Mouse (Mus musculus): ENCODE measurements around the gene Batf3.

Gene Batf3

DNA sequence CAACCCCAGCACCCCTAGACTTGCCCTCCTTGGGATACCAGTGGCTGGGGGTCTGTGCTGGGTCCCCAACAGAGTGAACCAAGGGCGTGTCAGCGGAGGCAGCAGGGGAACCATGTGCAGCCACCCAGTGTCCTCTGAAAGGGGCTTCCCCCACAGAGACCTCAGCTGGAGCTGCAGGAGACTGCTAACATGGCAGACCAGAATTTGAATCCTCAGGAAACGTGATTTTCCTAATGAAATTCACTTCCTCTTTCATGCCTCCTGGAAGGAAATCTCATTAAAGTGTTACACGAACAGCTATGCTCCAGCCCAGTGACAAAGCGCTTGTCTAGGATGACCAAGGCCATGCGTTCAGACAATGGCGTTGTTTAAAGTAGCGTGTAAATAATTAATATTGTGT, 10.7 kb upstream of the Batf3 start:
- no peak for DNase-seq

DNA sequence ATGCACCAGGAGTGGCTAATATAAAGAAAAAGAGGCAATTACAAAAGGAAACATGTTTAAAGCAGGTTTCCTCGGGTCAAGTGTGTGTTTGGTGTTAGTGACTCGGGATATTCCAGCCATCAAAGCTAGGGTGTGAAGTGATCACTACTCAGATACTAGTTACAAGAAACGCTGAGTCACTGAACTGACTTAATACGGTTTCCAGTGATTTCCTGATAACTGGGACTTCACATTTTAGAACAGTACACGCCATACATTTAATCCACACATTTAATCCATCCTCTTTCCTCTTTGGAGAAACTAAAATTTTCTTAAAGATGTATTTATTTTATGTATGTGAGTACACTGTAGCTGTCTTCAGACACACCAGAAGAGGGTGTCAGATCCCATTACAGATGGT, 9.7 kb upstream of the Batf3 start:
- no peak for DNase-seq

DNA sequence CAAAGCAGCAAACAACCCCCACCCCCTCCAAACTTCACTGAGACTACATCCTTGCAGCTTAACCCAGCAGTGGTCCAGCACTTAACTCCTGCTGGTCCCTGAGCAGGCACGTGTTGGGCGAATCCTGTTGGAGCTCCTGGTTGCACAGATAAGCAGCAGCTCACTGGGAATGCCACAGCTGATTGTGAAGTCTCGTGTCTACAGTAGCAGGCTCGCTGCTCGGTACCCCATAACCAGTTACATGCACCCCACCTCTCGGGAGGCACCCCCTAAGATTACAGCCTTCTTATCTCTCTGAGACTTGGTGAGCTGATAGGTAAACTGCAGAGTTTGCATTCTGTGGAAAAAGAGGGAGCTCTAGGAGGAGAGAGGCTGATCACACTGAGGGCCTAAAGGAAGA, 8.3 kb upstream of the Batf3 start:
- no peak for DNase-seq

DNA sequence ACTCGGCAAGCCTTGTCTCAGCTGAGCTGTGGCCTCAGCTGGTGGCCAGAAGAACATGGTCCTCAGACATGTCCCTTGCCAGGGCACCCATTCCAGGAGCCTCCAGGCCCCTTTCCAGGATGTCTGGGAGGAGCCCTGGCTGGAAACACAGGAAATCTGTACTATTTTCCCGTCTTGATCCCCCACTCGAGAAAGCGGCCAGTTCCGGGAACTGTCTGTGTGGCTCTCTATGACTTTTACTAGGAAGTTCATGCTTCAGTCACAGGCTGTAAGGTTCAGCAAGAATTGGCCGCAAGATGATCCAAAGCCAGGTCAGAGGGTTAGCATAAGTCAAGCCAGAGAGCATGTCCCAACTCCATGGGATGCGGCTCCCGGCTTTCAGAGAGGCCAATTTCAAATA, 5.6 kb upstream of the Batf3 start:
- no peak for DNase-seq

DNA sequence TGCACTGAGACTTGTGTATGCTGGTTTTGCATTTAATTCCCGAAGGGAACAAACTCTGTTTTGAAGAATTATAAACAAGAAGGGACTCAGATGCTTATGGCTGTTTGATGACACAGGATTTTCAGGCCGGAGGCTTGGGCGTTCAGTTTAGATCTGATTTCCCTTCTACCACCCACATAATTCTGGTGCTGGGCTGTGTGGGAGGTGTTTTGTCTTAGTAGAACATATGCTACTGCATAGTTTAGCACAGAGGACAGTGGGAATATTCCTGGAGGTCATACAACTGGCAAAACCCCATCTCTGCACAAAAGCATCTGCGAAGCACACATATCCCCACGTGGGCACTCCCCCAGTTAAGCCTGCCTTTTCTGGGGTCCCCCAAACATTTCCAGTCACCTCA, 4.1 kb upstream of the Batf3 start:
- peak; percentile 64 for DNase-seq

DNA sequence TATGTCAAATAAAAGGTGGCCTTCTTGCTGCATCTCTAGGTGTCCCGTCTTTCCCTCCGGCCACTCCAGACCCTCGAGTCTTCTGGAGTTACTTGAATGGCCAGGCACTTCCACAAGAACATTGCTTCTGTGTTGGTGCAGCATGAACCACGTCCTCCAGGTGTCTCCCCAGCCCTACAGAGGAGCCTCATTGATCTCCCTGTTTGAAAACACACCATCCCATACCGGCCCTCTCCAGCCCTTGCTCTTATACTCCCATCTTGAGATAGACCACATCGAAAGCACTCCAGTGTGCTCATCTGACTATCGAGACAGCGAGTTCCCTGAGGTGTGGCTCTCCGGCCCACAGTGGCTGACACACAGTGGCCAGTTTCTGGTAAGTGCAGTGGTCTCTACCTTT, 2.6 kb upstream of the Batf3 start:
- no peak for DNase-seq

DNA sequence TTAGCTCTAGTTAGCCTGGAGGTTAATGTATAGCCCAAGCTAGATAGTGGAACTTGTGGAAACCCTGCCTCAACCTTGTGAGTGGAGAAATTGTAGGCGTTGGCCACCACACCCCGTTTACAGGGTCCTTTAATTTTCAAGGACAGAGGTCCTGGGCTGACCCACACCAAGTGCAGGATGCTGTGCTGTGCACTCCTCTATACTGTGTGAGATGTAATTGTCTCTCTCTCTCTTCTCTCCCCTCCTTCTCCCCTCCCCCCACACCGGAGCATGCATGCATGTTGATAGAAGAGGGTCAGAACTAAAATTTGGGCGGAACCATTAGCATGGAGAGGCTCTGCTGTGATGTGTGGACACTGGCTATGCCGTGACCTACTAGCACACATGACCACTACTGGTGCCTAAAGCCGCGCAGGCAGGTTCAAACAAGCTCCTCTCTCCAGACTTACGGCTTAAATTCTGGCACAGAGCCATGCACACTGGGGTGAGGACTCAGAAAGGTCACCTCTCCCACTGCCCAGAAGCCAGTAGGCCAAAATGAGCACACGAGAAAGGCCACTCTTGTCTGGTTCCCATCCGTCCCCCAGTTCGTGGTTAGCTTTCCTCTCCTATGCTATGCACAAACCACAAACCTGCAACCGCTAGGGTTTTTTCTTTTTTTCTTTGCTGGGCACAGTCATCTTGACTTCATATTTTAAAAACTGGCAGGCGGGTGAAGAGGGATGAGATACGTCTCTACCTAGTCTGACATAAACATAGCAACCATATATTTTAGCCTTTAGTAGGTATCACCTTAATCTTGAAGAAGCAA, 571 bp upstream of the Batf3 start:
- DNase-seq, result no peak

DNA sequence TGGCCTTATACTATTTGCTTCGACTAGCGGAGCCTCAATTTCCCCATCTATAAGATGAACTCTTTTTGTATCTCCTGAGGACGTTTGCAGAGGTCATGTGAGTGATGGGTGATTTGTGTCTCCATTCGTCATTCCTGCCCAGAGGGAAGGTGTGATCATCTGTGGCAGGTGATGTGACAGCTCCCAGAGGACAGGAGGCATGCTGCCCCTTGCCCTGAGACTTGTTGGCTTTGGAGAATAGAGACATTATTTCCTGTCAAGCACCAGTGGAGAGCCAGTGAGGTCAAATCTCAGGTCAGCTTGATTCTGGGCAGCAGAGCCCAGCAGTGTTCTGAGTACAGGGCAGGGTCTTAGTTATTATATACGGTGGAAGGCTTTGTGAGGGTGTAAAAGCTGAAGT, 1.5 kb downstream of the Batf3 start:
- no peak for DNase-seq

DNA sequence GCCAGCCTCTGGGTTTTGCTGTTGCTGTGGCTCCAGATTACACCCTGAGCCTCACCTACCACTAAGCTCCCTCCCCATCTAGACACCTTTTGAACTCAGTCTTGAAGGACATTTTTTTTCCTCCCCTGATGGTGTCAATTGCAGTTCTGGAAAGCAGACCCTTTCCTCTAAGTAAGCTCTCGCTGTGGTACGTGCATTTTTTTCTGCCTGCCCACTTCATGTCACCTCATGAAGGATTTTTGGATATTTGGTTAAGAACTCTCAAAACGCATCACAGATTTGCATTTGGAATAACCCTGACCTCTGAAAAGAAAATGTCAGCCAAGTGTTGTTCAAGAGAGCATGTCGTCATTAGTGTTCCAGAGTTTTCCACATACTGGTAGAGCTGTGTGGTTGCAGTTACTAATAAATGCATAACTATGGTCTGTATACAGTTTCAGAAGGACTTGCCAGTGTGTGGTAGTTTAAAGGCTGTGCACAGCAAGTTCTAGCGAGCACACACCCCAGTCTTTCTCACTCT, 2.2 kb downstream of the Batf3 start:
- DNase-seq, result no peak

DNA sequence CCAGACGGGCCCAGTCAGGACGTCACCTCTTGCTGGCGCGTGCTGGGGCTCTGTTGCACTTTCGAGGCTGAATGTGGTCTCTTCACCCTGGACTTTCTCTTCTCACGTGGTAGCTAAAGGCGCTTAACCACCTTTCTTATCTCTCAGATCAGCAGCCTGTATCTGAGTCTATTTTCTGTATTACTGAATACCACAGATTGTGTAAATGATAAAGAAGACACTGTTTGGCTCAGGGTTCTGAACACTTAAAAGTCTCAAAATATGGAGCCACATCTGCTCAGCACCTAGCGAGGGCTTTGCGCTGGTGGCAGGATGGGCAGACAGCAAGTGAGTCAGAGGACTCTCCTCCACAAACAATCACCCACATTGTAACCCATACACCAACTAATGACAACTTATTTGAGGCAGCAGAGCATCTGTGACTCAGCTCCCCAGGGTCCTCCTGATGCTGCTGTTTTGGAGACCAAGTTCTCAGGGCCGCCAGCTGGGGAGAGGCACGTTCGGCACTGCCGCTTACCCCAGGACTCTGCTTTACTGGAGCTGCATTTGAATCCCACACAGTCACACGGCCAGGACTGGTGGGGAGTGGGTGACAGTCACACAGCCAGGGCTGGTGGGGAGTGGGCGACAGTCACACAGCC, 5.2 kb downstream of the Batf3 start:
- DNase-seq, result no peak

DNA sequence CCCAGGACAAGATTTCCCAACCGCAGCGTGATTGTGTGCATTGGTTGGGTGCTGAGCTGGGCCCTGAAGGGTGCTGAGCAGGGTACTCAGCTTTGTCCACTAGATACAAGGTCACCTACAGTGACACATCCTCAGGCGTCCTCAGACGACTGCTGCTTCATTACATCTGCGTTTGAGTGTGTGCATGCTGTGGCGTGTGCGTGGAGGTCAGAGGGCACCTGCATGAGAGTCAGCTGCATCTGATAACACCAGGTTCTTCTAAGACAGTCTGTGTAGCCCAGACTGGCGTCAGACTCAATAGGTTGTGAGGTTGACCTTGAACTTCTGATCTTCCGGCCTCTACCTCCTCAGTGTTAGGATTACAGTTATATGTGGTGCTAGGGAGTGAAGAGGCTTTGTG, 7.6 kb downstream of the Batf3 start:
- no peak for DNase-seq

DNA sequence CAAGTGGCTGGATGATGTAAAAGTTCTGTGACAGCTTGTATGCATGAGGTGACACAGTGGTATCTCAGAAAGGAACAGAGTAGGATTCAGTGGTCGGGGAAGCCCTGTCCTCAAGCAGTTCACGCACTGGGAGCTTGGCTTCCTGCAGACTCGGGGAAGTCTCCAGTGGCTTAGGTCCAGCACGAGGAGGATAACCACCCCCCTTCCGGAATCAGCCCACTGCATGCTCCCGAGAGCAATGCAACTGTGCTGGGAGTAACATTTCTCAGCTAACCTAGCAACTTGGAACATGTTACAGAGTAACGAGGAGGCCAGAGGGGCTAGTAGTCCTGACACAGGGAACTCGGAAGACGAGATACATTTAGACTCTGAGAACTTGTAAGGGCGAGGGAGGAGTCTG, 9.7 kb downstream of the Batf3 start:
- no peak for DNase-seq

DNA sequence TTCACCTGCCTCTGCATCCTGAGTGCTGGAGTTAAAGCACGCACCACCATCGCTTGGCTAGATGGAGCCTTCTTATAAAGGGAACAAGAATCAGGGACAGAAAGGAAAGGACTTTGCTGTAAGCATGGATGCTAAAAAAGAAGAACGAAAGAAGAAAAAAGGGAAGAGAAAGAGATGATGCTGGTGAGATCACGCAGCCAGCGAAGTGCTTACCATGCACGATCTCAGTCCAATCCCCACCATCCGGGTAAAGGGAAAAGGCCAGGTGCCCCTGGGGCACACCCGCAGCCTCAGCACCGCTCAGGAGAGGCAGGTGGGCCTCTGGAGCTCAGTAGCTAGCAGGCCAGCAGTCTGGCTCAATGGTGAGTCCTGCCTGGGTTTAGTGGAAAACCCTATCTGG, 12.3 kb downstream of the Batf3 start:
- no peak for DNase-seq

DNA sequence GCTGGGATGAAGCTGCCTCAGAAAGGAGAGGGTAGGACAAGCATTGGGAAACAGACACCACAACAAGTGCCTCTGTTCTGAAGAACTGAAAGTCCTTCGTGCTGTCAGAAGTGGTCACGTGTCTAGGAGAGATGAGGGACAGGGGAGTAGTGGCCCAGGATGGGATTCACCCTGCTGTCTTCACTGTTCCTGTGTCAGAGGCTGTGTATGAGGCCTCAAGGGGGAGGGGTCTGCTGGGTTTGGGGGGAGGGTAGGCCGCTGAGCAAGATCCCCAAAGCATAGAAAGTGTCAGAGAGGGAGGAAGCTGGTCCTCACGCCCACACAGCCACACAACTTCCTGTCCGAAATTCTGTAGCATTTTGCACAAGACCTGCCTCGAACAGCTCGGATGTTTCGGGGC, 13.5 kb downstream of the Batf3 start:
- peak; percentile 77 for DNase-seq

DNA sequence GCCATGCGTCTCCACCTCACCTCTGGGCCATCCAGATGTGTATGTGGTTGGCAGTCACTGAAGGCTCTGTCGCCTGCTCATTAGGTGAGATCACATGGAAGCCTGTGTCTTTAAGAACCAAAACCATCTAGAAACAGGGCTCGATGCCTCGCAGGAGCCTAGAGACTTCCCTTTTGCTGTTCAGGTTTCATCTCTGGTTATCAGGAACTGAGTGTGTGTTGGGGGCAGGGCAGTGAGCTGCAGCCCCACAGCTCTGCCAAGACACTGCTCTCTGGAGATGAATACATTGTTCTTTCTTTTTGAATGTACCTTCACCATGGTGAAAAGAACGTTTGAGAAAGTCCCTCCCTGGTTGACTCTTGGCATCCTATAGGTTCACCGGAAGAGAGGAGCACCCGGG, 17.2 kb downstream of the Batf3 start:
- peak; percentile 43 for DNase-seq

DNA sequence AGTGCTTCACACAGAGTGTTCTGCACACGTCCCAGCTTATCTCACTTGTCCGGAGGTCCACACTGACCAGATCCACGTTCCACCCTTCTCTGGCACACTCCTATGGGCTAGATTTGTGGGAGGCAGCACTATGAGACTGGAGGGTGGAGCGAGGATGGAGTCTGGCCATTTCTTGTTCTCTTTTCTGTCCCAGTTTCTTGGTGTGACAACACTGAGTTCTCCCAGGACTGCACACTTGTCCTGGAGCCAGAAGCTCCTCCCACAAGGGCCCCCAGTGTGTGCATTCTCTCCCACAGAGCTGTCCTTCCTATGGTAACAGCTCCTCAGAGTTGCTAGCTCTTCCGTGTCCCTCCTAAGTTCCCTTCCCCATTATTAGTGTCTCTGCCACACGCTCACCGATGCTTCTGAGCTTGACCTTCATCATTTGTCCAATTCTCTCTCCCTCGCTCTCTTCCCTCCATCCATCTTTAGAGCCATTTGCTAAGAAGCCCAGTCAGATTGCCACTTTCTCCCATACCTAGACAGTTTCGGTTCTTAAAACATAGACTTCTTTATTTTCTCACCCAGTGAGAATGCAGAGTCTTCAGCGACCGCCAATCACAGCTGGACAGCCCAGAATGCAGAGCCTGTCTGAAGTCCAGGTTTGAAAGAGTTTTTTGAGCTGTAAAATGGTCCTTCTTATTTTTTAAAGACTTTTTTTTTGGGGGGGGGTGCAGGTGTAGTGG, 18.0 kb downstream of the Batf3 start:
- DNase-seq, result no peak

DNA sequence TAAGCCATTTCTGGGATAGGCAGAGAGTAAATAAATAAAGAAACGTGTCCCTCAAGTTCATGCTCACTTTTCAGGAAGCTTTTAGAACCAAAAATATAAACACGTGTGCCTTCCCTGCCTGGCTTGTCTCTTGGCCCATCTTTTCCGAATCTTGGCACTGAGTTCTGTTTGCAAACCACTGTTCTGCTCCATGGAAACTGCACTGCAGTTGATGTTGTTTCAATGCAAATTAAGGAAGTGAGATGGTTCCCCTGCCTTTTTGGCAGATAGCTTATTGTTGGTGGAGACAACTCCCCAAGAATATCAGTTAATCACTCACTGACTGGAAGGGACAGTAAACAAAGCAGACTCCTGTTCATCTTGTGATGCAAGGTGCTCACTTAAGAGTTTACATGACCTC, 25.1 kb downstream of the Batf3 start:
- peak; percentile 47 for DNase-seq

DNA sequence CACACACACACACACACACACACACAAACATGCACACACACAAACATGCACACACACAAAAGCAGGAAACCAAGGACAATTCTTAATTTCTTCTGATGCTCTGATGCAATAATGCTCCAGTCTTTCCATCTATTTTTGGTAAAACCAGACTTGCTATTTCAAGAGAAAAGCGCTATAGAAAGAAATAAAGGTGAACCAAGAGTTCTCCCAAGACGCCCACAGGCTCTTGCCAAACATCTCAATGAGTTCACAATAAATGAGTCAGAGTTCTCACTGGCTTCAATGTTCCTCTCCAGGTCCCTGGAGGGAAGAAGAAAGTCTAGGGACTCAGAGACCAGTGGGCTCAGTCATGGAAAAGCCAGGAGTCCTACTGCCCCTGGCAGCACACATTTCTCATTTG, 26.0 kb downstream of the Batf3 start:
- DNase-seq, result no peak

DNA sequence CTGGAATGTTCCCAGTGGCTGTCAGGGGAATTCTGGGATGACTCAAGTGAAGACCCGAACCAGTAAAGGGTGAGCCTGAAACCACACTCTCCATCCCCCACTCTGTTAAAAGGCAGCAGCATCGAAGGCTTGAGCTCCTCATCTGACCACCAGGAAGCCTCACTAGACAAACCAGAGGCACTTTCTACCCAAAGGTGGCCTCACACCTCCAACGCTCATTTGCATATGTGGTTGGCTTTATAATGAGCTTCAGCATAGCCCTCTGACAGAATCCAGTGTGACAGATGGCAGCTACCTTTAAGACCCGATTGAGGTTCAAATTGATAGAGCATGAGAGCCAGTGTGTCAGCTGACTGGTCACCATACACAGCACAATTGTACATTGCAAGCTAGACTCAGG, 26.6 kb downstream of the Batf3 start:
- no peak for DNase-seq

DNA sequence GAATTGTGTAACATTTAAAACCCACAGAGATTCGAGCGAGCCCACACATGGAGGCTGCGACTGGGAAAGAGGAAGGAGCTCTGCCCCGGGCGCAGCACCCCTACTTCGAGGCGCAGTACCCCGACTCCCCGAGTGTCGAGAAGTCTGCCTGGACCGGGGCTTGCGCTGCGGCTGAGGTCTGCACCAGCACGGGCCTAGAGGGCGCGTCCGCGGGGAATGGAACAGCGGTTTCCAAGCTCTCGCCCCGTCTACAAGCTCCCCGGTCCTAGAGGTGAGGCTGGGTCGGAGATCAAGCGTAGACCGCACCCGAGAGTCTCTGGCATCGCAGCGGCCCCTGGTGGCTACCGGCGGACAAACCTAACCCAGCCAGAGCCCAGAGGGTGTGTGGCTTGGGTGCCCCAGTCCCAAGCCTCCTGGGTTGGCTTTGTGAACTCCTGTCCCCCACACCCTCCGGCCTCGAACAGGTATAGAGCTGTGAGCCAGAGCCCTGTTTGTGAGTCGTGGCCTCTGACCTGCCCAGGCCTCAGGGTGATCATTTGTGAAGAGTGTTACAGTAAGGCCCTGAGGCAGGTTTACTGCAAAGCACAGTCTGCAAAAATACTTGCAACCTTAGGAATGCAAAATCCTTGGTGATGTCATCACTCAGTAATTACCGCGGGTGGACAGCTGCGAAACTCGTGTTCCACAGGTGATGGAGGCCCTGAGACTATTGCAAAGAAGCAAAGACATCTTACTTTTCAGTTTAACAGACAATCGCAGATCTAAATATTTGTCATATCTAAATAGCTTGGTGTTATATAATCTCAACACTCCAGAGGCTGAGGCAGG, 28.4 kb downstream of the Batf3 start:
- no peak for DNase-seq

DNA sequence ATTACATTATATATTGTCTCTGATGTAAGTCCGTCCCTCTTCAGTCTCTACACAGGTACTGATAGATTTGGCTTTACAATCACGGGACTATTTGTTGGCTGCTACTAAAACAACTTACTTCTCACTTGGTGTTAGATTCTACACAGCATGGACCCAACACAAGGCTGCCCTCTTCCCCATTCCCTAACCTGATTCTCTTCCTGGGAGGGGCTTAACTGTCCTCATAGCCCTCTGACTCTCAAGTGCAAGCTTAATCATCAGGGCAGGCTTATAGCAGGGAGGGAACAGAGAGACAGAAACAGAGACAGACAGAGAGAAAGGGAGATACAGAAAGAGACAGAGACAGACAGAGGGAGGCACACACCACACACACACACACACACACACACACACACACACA, 34.0 kb downstream of the Batf3 start:
- DNase-seq, result no peak

DNA sequence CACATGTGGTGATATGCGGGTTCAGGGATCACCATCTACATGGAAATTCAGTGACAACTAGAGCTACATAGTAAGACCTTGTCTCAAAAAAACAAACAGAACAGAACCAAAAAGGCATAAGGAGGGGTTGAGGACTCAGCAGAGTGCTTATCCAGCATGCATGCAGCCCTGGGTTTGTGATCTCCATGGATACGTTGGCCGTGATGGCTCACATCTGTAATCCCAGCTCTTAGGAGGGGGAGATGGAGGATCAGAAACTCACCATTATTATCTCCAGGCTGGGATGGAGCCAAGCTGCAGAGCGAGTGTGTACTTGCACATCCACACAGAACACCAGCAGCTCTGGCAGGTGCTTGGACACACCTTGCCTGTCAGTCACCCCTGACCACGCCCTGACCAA, 34.6 kb downstream of the Batf3 start:
- DNase-seq, result no peak

DNA sequence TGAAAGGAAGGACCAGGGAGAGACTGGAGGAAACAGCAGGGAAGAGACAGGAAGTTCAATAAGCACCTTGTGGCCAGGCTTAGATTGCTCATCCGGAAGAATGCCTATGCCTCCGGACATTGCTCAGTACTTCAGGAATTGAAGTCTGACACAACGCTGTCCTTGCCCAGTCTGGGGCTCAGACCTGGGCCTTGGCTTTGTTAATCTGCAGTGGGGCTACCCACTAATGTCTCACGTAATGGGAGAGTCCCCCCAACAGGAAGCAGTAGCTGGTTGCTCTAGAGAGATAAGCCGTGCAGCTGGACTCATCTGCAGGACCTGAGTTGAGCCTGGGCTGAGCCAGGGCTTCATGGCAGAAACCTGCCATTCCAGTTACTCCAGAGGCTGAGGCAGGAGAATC, 35.3 kb downstream of the Batf3 start:
- no peak for DNase-seq

All from layer of hippocampus, adult 9-11 months (tissue).